10 mouse cellular contexts compared by ENCODE assay signal in genomic region chr6:32583582-32583981, GRCm38 (mm10). TPM values are rescaled to one million over a fixed set of nuclear protein-coding genes. Genes with fewer than 3 reads are reported as not detected.
DNase-seq lines count a peak whose midpoint lies in the region; ATAC-seq and TF ChIP-seq lines count a peak whose summit lies in the region.
"Had no signal": no experiment of that assay in that cellular context is flagged by ENCODE, and none has a peak within 500 bp of the region (broad histone marks: within the 10 kb centered on the region; RNA-seq: fewer than 3 reads in every experiment).

No protein-coding gene starts in this region.

- H3K4me3 ChIP-seq in forebrain, embryonic 14.5 days (ENCODE audit: low read depth, low read length), result peak overlapping the region; percentile 83
- H3K4me3 ChIP-seq in limb, embryonic 14.5 days (replicated peaks; ENCODE audit: low read length), result no peak overlapping the region

- H3K36me3 ChIP-seq in forebrain, embryonic 14.5 days (ENCODE audit: control insufficient read depth, insufficient read depth, low read length), result no peaks in the 10 kb centered on the region
- H3K36me3 ChIP-seq in limb, embryonic 14.5 days (ENCODE audit: control insufficient read depth, insufficient read depth, low read length), result no peaks in the 10 kb centered on the region

- no peak for ATAC-seq in forebrain, embryonic 14.5 days
- no peak for ATAC-seq in limb, embryonic 14.5 days (ENCODE audit: low FRiP score, low read depth)
- ATAC-seq: Patski had no signal

- DNase-seq in left cerebral cortex, postnatal 25 days (ENCODE audit: low spot score in 2 of 2), result peak; percentile 42 to 65
- no peak for DNase-seq in left cerebral cortex, adult 11 months (ENCODE audit: low spot score)
- DNase-seq in forebrain, embryonic 14.5 days (ENCODE audit: low spot score), result peak; percentile 63
- no peak for DNase-seq in limb, embryonic 14.5 days (ENCODE audit: low spot score)
- peak; percentile 60 to 67 for DNase-seq in right cerebral cortex, postnatal 10 days (ENCODE audit: low spot score in 2 of 2)
- DNase-seq in yolk sac, embryonic 10.5 days (ENCODE audit: low spot score), result no peak
- no peak for DNase-seq in kidney, postnatal 25 days
- DNase-seq: cerebellum, adult 11 months; gastrocnemius, postnatal 25 days had no signal

- intact Hi-C loops in left cerebral cortex, postnatal 25 days (cut with DNase I), result loop anchor here (10.0 kb wide), 1 partner anchor 369 kb away; no protein-coding TSS in a partner anchor

- no peak for TF ChIP-seq POLR2A in limb, embryonic 14.5 days (IDR thresholded peaks at IDR 0.05; ENCODE audit: borderline replicate concordance, extremely low read depth, insufficient read depth, insufficient read length)

- H3K9ac ChIP-seq in forebrain, embryonic 14.5 days (ENCODE audit: low read length), result peak overlapping the region; percentile 57; the same call in 1 of the 2 replicates
- no peak overlapping the region for H3K9ac ChIP-seq in limb, embryonic 14.5 days (ENCODE audit: low read depth, low read length, severe bottlenecking)

- no peaks in the 10 kb centered on the region for H3K27me3 ChIP-seq in forebrain, embryonic 14.5 days (replicated peaks; ENCODE audit: control insufficient read depth, insufficient read depth, low read length)
- peaks cover 29% of the 10 kb centered on the region for H3K27me3 ChIP-seq in limb, embryonic 14.5 days (ENCODE audit: control insufficient read depth, insufficient read depth, low read length)

- H3K27ac ChIP-seq in forebrain, embryonic 14.5 days (ENCODE audit: low read depth, low read length), result no peak overlapping the region
- no peak overlapping the region for H3K27ac ChIP-seq in limb, embryonic 14.5 days (replicated peaks; ENCODE audit: low read depth, low read length)

- no peaks in the 10 kb centered on the region for H3K9me3 ChIP-seq in forebrain, embryonic 14.5 days (replicated peaks; ENCODE audit: control insufficient read depth, low read length)
- no peaks in the 10 kb centered on the region for H3K9me3 ChIP-seq in limb, embryonic 14.5 days (ENCODE audit: control insufficient read depth, low read length)

- H3K4me1 ChIP-seq in forebrain, embryonic 14.5 days (ENCODE audit: control insufficient read depth, insufficient read depth, low read length), result peaks cover 12% of the 10 kb centered on the region
- 0 out of 2 replicates have a peak, but pooled peaks cover 7% of the 10 kb centered on the region for H3K4me1 ChIP-seq in limb, embryonic 14.5 days (ENCODE audit: control insufficient read depth, insufficient read depth, low read length)

- WGBS in forebrain, embryonic 14.5 days, result 20% methylated on average over 3 of the region's 3 CpGs
- 18% methylated on average over 3 of the region's 3 CpGs for WGBS in limb, embryonic 14.5 days

- peak overlapping the region; percentile 92 for H3K4me2 ChIP-seq in forebrain, embryonic 14.5 days (ENCODE audit: low read length)
- H3K4me2 ChIP-seq in limb, embryonic 14.5 days (replicated peaks; ENCODE audit: low read depth, low read length, severe bottlenecking), result peak overlapping the region; percentile 5; the same call in 1 of the 2 replicates

RNA-seq across cellular contexts. Expression of gene Plxna4, which starts 4.4 kb away (rescaled TPM):
- 10 to 100 TPM; 67.6 to 71.8 TPM for total RNA-seq in left cerebral cortex, postnatal 25 days (2021)
- polyA plus RNA-seq in forebrain, embryonic 14.5 days (2014; fragmentation: Nextera tagmentation; extraction: Ambion mirVana), result 19.9 and 24.0 TPM in 2 replicates
- 4.4 and 4.6 TPM in 2 replicates for polyA plus RNA-seq in limb, embryonic 14.5 days (2012; rRNA removed)
- 6.4 and 8.2 TPM in 2 replicates for polyA plus RNA-seq in limb, embryonic 14.5 days (2014; fragmentation: Nextera tagmentation; extraction: Ambion mirVana)

Comparison
In these comparisons a context has a peak if more than half of its experiments do, and no peak if none do; other contexts are left out.
1. DNase-seq: peak in left cerebral cortex, postnatal 25 days (2 of 2), forebrain, embryonic 14.5 days (single experiment) and right cerebral cortex, postnatal 10 days (2 of 2); none in left cerebral cortex, adult 11 months (single experiment), limb, embryonic 14.5 days (single experiment), yolk sac, embryonic 10.5 days (single experiment) and kidney, postnatal 25 days (0 of 2).